Mouse (Mus musculus): ENCODE measurements around the gene Foxs1. TPM values are rescaled to one million over a fixed set of nuclear protein-coding genes. Genes with fewer than 3 reads are reported as not detected.

The Foxs1 gene
- polyA plus RNA-seq, 1 experiment from 2014 or later: 3.2 TPM

- ATAC-seq (replicated peaks): no peak
- no peaks in the 10 kb centered on the region for H3K4me1 ChIP-seq
- no peaks in the 10 kb centered on the region for H3K27me3 ChIP-seq
- no peak overlapping the region for H3K9ac ChIP-seq (replicated peaks)
- H3K4me2 ChIP-seq (replicated peaks): no peak overlapping the region
- H3K36me3 ChIP-seq: peaks cover 32% of the 10 kb centered on the region
- 89% methylated on average over 9 of the region's 9 CpGs for WGBS
- H3K4me3 ChIP-seq: no peak overlapping the region
- no peak overlapping the region for H3K27ac ChIP-seq (replicated peaks)
- no peaks in the 10 kb centered on the region for H3K9me3 ChIP-seq
These were observed 37.2 kb downstream of the Foxs1 start for GRCm38 (mm10) chr2:152895834-152896233.

GRCm38 (mm10) chr2:152888774-152889173 lies 44.2 kb downstream of the Foxs1 start:
- Histone ChIP-seq H3K36me3 (peaks cover 52% of the 10 kb centered on the region), H3K9me3 (no peaks in the 10 kb centered on the region), H3K27ac (replicated peaks) (no peak overlapping the region), H3K4me1 (no peaks in the 10 kb centered on the region), H3K4me3 (no peak overlapping the region), H3K4me2 (replicated peaks) (no peak overlapping the region), H3K9ac (replicated peaks) (no peak overlapping the region), H3K27me3 (no peaks in the 10 kb centered on the region)
- 90% methylated on average over 5 of the region's 5 CpGs for WGBS
- no peak for ATAC-seq (replicated peaks)

DNA sequence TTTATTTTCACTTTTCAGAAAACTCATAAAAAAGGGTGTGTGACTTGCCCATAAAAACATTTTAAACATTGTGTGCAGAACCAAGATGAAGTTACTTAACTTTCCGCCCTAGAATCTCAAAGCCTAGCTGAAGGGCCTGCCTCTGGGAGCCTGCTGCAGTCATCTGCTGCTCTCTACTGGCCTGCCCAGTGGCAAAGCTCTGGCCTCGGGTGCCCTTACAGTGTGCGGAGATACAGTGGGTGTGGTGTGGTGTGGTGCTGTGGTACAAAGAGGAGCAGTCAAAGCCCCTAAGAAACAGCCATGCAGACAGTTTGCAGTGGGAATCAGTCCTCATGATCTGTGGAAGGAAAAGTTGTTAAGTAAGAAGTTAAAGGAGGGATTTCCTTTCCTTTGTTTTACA lies 45.8 kb downstream of the Foxs1 start:
- 90% methylated on average over 3 of the region's 3 CpGs for WGBS
- peaks cover 42% of the 10 kb centered on the region for H3K36me3 ChIP-seq
- no peak overlapping the region for H3K4me3 ChIP-seq
- H3K4me2 ChIP-seq (replicated peaks): no peak overlapping the region
- ATAC-seq (replicated peaks): no peak
- no peaks in the 10 kb centered on the region for H3K9me3 ChIP-seq
- no peaks in the 10 kb centered on the region for H3K27me3 ChIP-seq
- no peaks in the 10 kb centered on the region for H3K4me1 ChIP-seq
- no peak overlapping the region for H3K27ac ChIP-seq (replicated peaks)
- H3K9ac ChIP-seq (replicated peaks): no peak overlapping the region

GRCm38 (mm10) chr2:152884101-152884645 lies 48.8 kb downstream of the Foxs1 start:
- H3K9me3 ChIP-seq: no peaks in the 10 kb centered on the region
- no peak overlapping the region for H3K4me3 ChIP-seq
- no peak for ATAC-seq (replicated peaks)
- peaks cover 35% of the 10 kb centered on the region for H3K36me3 ChIP-seq
- H3K27ac ChIP-seq (replicated peaks): no peak overlapping the region
- no peak overlapping the region for H3K4me2 ChIP-seq (replicated peaks)
- 94% methylated on average over 6 of the region's 6 CpGs for WGBS
- H3K9ac ChIP-seq (replicated peaks): no peak overlapping the region
- no peaks in the 10 kb centered on the region for H3K27me3 ChIP-seq
- no peaks in the 10 kb centered on the region for H3K4me1 ChIP-seq

Other genes with a start within 250 kb of the Foxs1 start
- 33.6 and 34.4 TPM in 2 replicates for gene Mcts2, start 246.2 kb downstream of the Foxs1 start, polyA plus RNA-seq (2015; fragmentation: Nextera tagmentation; extraction: Ambion mirVana)
- 26.3 and 32.0 TPM in 2 replicates for gene Id1, start 197.0 kb downstream of the Foxs1 start, polyA plus RNA-seq (2015; fragmentation: Nextera tagmentation; extraction: Ambion mirVana)
- 4.3 and 4.4 TPM in 2 replicates for gene Cox4i2, start 179.0 kb downstream of the Foxs1 start, polyA plus RNA-seq (2015; fragmentation: Nextera tagmentation; extraction: Ambion mirVana)
- gene Bcl2l1, start 101.5 kb downstream of the Foxs1 start, polyA plus RNA-seq (2015; fragmentation: Nextera tagmentation; extraction: Ambion mirVana): 179 and 183 TPM in 2 replicates
- gene Tpx2, start 85.2 kb downstream of the Foxs1 start, polyA plus RNA-seq (2015; fragmentation: Nextera tagmentation; extraction: Ambion mirVana): 50.6 and 51.1 TPM in 2 replicates
- not detected in 2 replicates for gene Mylk2, start 21.9 kb downstream of the Foxs1 start, polyA plus RNA-seq (2015; fragmentation: Nextera tagmentation; extraction: Ambion mirVana)
- 7.1 and 7.3 TPM in 2 replicates for gene Dusp15, start 18.5 kb upstream of the Foxs1 start, polyA plus RNA-seq (2015; fragmentation: Nextera tagmentation; extraction: Ambion mirVana)
- gene Ttll9, start 29.3 kb upstream of the Foxs1 start, polyA plus RNA-seq (2015; fragmentation: Nextera tagmentation; extraction: Ambion mirVana): 2.3 and 3.0 TPM in 2 replicates
- 188 and 189 TPM in 2 replicates for gene Pdrg1, start 82.2 kb upstream of the Foxs1 start, polyA plus RNA-seq (2015; fragmentation: Nextera tagmentation; extraction: Ambion mirVana)
- 1.9 and 2.0 TPM in 2 replicates for gene Xkr7, start 98.6 kb upstream of the Foxs1 start, polyA plus RNA-seq (2015; fragmentation: Nextera tagmentation; extraction: Ambion mirVana)
- 0.98 and 1.1 TPM in 2 replicates for gene Ccm2l, start 132.7 kb upstream of the Foxs1 start, polyA plus RNA-seq (2015; fragmentation: Nextera tagmentation; extraction: Ambion mirVana)
- 1.2 and 1.4 TPM in 2 replicates for gene Hck, start 175.3 kb upstream of the Foxs1 start, polyA plus RNA-seq (2015; fragmentation: Nextera tagmentation; extraction: Ambion mirVana)
- 70.0 and 71.9 TPM in 2 replicates for gene Tm9sf4, start 228.1 kb upstream of the Foxs1 start, polyA plus RNA-seq (2015; fragmentation: Nextera tagmentation; extraction: Ambion mirVana)

All from forebrain, embryonic 15.5 days (tissue).